In genomic region chr12:104912281-104912933, GRCm38 (mm10) we compare ENCODE assay signal across 9 mouse cellular contexts. TPM values are rescaled to one million over a fixed set of nuclear protein-coding genes. Genes with fewer than 3 reads are reported as not detected.
DNase-seq lines count a peak whose midpoint lies in the region; ATAC-seq and TF ChIP-seq lines count a peak whose summit lies in the region.
"Had no signal": no experiment of that assay in that cellular context is flagged by ENCODE, and none has a peak within 500 bp of the region (broad histone marks: within the 10 kb centered on the region; RNA-seq: fewer than 3 reads in every experiment).

No protein-coding gene starts in this region.

- TF ChIP-seq POLR2A in cortical plate, adult 2 months (IDR thresholded peaks at IDR 0.05; ENCODE audit: extremely low read depth, insufficient read depth, low read length), result no peak

- H3K36me3 ChIP-seq in heart, embryonic 10.5 days, result no peaks in the 10 kb centered on the region
- H3K36me3 ChIP-seq: intestine, embryonic 15.5 days had no signal

- intact Hi-C loops in heart, postnatal 14 days (cut with DNase I), result no loop called here
- intact Hi-C loops in left cerebral cortex, adult 2 months (cut with DNase I), result no loop called here

- WGBS in heart, embryonic 10.5 days, result 36% methylated on average over 10 of the region's 10 CpGs

- no peak for TF ChIP-seq CTCF in Patski (IDR thresholded peaks at IDR 0.05)
- TF ChIP-seq CTCF in cortical plate, adult 2 months (IDR thresholded peaks at IDR 0.05; ENCODE audit: extremely low read depth, insufficient read depth, low read length), result no peak
- no peak for TF ChIP-seq CTCF in left cerebral cortex, adult 2 months (IDR thresholded peaks at IDR 0.05)

- no peaks in the 10 kb centered on the region for H3K9me3 ChIP-seq in heart, embryonic 10.5 days
- H3K9me3 ChIP-seq: intestine, embryonic 15.5 days had no signal

- peaks cover 5% of the 10 kb centered on the region; the same call in 1 of the 2 replicates for H3K27me3 ChIP-seq in heart, embryonic 10.5 days (ENCODE audit: insufficient read depth, poor library complexity, severe bottlenecking)
- no peaks in the 10 kb centered on the region for H3K27me3 ChIP-seq in Patski
- H3K27me3 ChIP-seq: intestine, embryonic 15.5 days had no signal

- in situ Hi-C loops in Patski (cut with MboI; ENCODE audit: low pct_unique_long_range_greater_than_20kb), result loop anchor here (25.0 kb wide), 2 partner anchors 850 to 1225 kb away; partner anchors contain the start of genes Serpina16 and Serpina1f

- H3K4me3 ChIP-seq in heart, embryonic 10.5 days, result no peak overlapping the region
- H3K4me3 ChIP-seq in cortical plate, adult 2 months (ENCODE audit: insufficient read depth, low read length), result no peak overlapping the region
- H3K4me3 ChIP-seq in left cerebral cortex, adult 2 months, result no peak overlapping the region
- H3K4me3 ChIP-seq: intestine, embryonic 15.5 days had no signal

- CTCF ChIA-PET in Patski (lab: Charles Lee), result no interaction called here

- POLR2A ChIA-PET in Patski (lab: Charles Lee), result no interaction called here

- DNase-seq in heart, embryonic 10.5 days (ENCODE audit: low spot score), result no peak
- DNase-seq in heart, postnatal 14 days, result no peak
- DNase-seq in Patski (ENCODE audit: low read depth, low spot score), result peak; percentile 83
- DNase-seq in left cerebral cortex, adult 2 months (ENCODE audit: extremely low spot score in 1 of 2, low spot score in 2 of 2), result peak in 1 of 2 experiments; percentile 58
- DNase-seq in adrenal gland, adult 18-20 months (ENCODE audit: low spot score in 2 of 2), result no peak
- DNase-seq in spleen, postnatal 4 days (ENCODE audit: low spot score in 2 of 2), result no peak

- H3K27ac ChIP-seq in heart, embryonic 10.5 days, result 0 out of 2 replicates have a peak overlapping the region, but pooled peaks have one; percentile 56
- peak overlapping the region; percentile 36; the same call in 1 of the 2 replicates for H3K27ac ChIP-seq in cortical plate, adult 2 months (ENCODE audit: insufficient read depth, low read length)
- peak overlapping the region; percentile 36 for H3K27ac ChIP-seq in left cerebral cortex, adult 2 months
- H3K27ac ChIP-seq: intestine, embryonic 15.5 days had no signal

- H3K4me1 ChIP-seq in heart, embryonic 10.5 days, result peaks cover 36% of the 10 kb centered on the region
- no peaks in the 10 kb centered on the region for H3K4me1 ChIP-seq in cortical plate, adult 2 months (ENCODE audit: control insufficient read depth, insufficient read depth, low read length)

- peak; percentile 23 for ATAC-seq in Patski
- ATAC-seq: activated CD4-positive, CD25-positive, alpha-beta regulatory T cell, adult 4 months; intestine, embryonic 15.5 days had no signal

RNA-seq across cellular contexts. Expression of gene Clmn, which starts 47.5 kb away (rescaled TPM):
- 1.1 and 2.1 TPM in 2 replicates for polyA plus RNA-seq in heart, embryonic 10.5 days (2016; fragmentation: Nextera tagmentation; extraction: Ambion mirVana)
- 1 to 10 TPM; 2.7 to 3.5 TPM for total RNA-seq in heart, postnatal 14 days (2021)
- 43.8 TPM for polyA plus RNA-seq in Patski (2021)
- polyA plus RNA-seq in cortical plate, adult 2 months (2012; rRNA removed), result 20.6 and 21.2 TPM in 2 replicates
- 10 to 100 TPM; 43.1 to 51.7 TPM for total RNA-seq in left cerebral cortex, adult 2 months (2021)
- total RNA-seq in adrenal gland, adult 18-20 months (2021), result 10 to 100 TPM; 12.8 to 15.9 TPM
